Mouse (Mus musculus): Measurements from ENCODE around the gene Ddx4.

DNA sequence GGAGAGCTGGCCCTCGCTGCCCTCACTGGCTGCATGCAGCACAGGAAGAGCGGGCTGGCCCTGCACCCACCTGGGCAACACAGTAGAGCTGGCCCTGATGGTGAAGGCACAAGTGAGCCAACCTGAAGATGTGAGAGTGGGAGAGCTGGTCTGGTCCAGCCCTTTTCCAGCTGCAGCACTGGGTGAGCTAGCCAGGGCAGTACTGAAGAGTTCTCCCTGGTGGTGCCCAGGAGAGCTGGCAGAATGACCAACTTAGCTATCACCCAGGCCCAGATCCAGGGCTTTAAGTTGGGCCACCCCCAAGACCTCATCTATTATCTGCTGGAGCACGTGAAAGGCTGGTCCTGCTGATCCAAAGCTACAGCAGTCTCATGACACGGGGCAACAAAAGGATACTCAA, 13.2 kb downstream of the Ddx4 start:
- TF ChIP-seq CTCF (IDR thresholded peaks at IDR 0.05; ENCODE audit: extremely low read depth, insufficient read length, insufficient replicate concordance, low read depth, low read length) (no peak), POLR2A (IDR thresholded peaks at IDR 0.05; ENCODE audit: low read depth, low read length) (no peak)
